ENCODE assay signal across 8 mouse cellular contexts in the genomic region with DNA sequence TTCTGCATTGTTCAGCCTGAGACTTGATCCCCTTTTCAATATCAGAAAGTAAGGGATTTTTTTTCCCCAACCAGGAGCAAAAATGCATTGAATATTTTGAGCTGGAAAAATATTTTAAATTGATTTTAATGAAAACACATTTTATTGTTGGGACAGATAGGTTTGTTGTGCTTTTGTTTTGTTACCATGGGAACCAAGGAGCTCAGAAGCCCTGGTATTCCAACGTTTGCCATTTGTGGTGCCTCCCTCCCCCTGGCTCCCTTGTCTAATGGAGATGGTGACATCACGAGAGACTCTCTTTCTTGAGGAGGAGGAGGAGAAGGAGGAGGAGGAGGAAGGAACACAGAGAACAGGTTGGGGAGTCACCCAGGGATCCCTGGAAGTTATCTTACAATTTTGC.
A peak's percentile ranks its signal among the peaks of the same experiment; 100 is the strongest.
DNase-seq lines count a peak whose midpoint lies in the region; ATAC-seq and TF ChIP-seq lines count a peak whose summit lies in the region.

No protein-coding gene starts in this region.

- dilution Hi-C loops in CH12.LX (cut with MboI; ENCODE audit: extremely low pct_ligation_motif_present, extremely low pct_unique_long_range_greater_than_20kb, low sequenced_read_pairs): no loop called here

- WGBS in forebrain, embryonic 10.5 days: 15% methylated on average over 2 of the region's 2 CpGs
- 9% methylated on average over 2 of the region's 2 CpGs for WGBS in forebrain, embryonic 13.5 days
- WGBS in heart, embryonic 12.5 days: 8% methylated on average over 2 of the region's 2 CpGs

- TF ChIP-seq POLR2A in CH12.LX (IDR thresholded peaks at IDR 0.05; ENCODE audit: low read depth, low read length): no peak

- TF ChIP-seq RAD21 in CH12.LX (IDR thresholded peaks at IDR 0.05; ENCODE audit: low read depth, low read length): no peak

- no peak for TF ChIP-seq CTCF in CH12.LX (conservative IDR thresholded peaks at IDR 0.05 in 1 of 2, IDR thresholded peaks at IDR 0.05 in 1 of 2; ENCODE audit: low read depth in 2 of 2, low read length in 2 of 2)

- no peak for TF ChIP-seq EP300 in CH12.LX (IDR thresholded peaks at IDR 0.05; ENCODE audit: low read length)

- peaks cover 45% of the 10 kb centered on the region for H3K4me1 ChIP-seq in forebrain, embryonic 10.5 days
- H3K4me1 ChIP-seq in forebrain, embryonic 13.5 days: peaks cover 34% of the 10 kb centered on the region
- peaks cover 2 to 20% of the 10 kb centered on the region in 2 experiments; a peak in 3 of 4 replicates for H3K4me1 ChIP-seq in CH12.LX (ENCODE audit: control insufficient read depth in 1 of 2, insufficient read depth in 2 of 2)
- peaks cover 39% of the 10 kb centered on the region for H3K4me1 ChIP-seq in heart, embryonic 12.5 days (replicated peaks)

- H3K79me2 ChIP-seq in CH12.LX (replicated peaks; ENCODE audit: control insufficient read depth, extremely low read depth, insufficient read depth, poor library complexity, severe bottlenecking): no peaks in the 10 kb centered on the region

- DNase-seq in forebrain, embryonic 10.5 days (ENCODE audit: extremely low spot score, low spot score): no peak
- DNase-seq in CH12.LX (ENCODE audit: extremely low read depth): no peak
- peak; percentile 56 for DNase-seq in lung, postnatal 10 days
- DNase-seq in left cerebral cortex, postnatal 4 days: no peak
- no peak for DNase-seq in c-Kit-positive CD71-positive TER-119-positive erythroid progenitor cells, embryonic 14.5 days (ENCODE audit: low spot score)

- no peaks in the 10 kb centered on the region for H3K9me3 ChIP-seq in forebrain, embryonic 10.5 days
- no peaks in the 10 kb centered on the region for H3K9me3 ChIP-seq in forebrain, embryonic 13.5 days (replicated peaks)
- H3K9me3 ChIP-seq in CH12.LX (replicated peaks; ENCODE audit: low read length): no peaks in the 10 kb centered on the region
- H3K9me3 ChIP-seq in heart, embryonic 12.5 days (replicated peaks): no peaks in the 10 kb centered on the region

- no peak for ATAC-seq in forebrain, embryonic 13.5 days
- peak; percentile 28; the same call in 1 of the 2 replicates for ATAC-seq in heart, embryonic 12.5 days (ENCODE audit: insufficient number of reproducible peaks, low FRiP score)
- ATAC-seq in activated CD4-positive, CD25-positive, alpha-beta regulatory T cell, adult 4 months: no peak

- H3K4me2 ChIP-seq in forebrain, embryonic 13.5 days: no peak overlapping the region
- H3K4me2 ChIP-seq in CH12.LX (ENCODE audit: insufficient read depth, low read depth, poor library complexity, severe bottlenecking): peak overlapping the region; percentile 75; the same call in 1 of the 2 replicates
- H3K4me2 ChIP-seq in heart, embryonic 12.5 days: no peak overlapping the region

- H3K9ac ChIP-seq in forebrain, embryonic 13.5 days: no peak overlapping the region
- peak overlapping the region; percentile 60; the same call in 1 of the 2 replicates for H3K9ac ChIP-seq in CH12.LX (ENCODE audit: insufficient read depth, low read depth)
- H3K9ac ChIP-seq in heart, embryonic 12.5 days: no peak overlapping the region

- in situ Hi-C loops in CH12.LX (cut with MboI; ENCODE audit: low pct_ligation_motif_present, low pct_unique_long_range_greater_than_20kb, low sequenced_read_pairs): no loop called here

- intact Hi-C loops in left cerebral cortex, postnatal 4 days (cut with DNase I): no loop called here

- H3K4me3 ChIP-seq in forebrain, embryonic 10.5 days: no peak overlapping the region
- no peak overlapping the region for H3K4me3 ChIP-seq in forebrain, embryonic 13.5 days
- no peak overlapping the region for H3K4me3 ChIP-seq in CH12.LX (replicated peaks in 1 of 3; ENCODE audit: low read depth in 2 of 3, low read length in 2 of 3, poor library complexity in 1 of 3)
- no peak overlapping the region for H3K4me3 ChIP-seq in heart, embryonic 12.5 days

- peak overlapping the region; percentile 69 for H3K27ac ChIP-seq in forebrain, embryonic 10.5 days
- no peak overlapping the region for H3K27ac ChIP-seq in forebrain, embryonic 13.5 days
- H3K27ac ChIP-seq in CH12.LX (ENCODE audit: insufficient read depth, low read depth): no peak overlapping the region
- H3K27ac ChIP-seq in heart, embryonic 12.5 days (ENCODE audit: poor library complexity, severe bottlenecking): peak overlapping the region; percentile 73

- peaks cover 10% of the 10 kb centered on the region for H3K36me3 ChIP-seq in forebrain, embryonic 10.5 days (replicated peaks)
- H3K36me3 ChIP-seq in forebrain, embryonic 13.5 days (ENCODE audit: poor library complexity, severe bottlenecking): no peaks in the 10 kb centered on the region
- peaks cover 0 to 29% of the 10 kb centered on the region in 2 experiments for H3K36me3 ChIP-seq in CH12.LX (replicated peaks in 1 of 2; ENCODE audit: control insufficient read depth in 1 of 2, insufficient read depth in 1 of 2, low read length in 1 of 2)
- H3K36me3 ChIP-seq in heart, embryonic 12.5 days: peaks cover 38% of the 10 kb centered on the region

- H3K27me3 ChIP-seq in forebrain, embryonic 10.5 days (ENCODE audit: poor library complexity, severe bottlenecking): no peaks in the 10 kb centered on the region
- no peaks in the 10 kb centered on the region for H3K27me3 ChIP-seq in forebrain, embryonic 13.5 days
- H3K27me3 ChIP-seq in CH12.LX (replicated peaks): no peaks in the 10 kb centered on the region
- no peaks in the 10 kb centered on the region for H3K27me3 ChIP-seq in heart, embryonic 12.5 days (replicated peaks)

TF ChIP-seq in CH12.LX, 34 proteins besides CTCF, POLR2A, EP300 and RAD21:
- TF ChIP-seq PAX5 (IDR thresholded peaks at IDR 0.05; ENCODE audit: low read length): no peak
- TF ChIP-seq ZKSCAN1 (IDR thresholded peaks at IDR 0.05; ENCODE audit: borderline replicate concordance, low read depth, low read length): no peak
- TF ChIP-seq HCFC1 (IDR thresholded peaks at IDR 0.05; ENCODE audit: low read depth, low read length): no peak
- no peak for TF ChIP-seq ZC3H11A (IDR thresholded peaks at IDR 0.05; ENCODE audit: low read depth, low read length)
- no peak for TF ChIP-seq MAX (IDR thresholded peaks at IDR 0.05; ENCODE audit: low read length)
- TF ChIP-seq SMC3 (IDR thresholded peaks at IDR 0.05; ENCODE audit: low read depth, low read length): no peak
- TF ChIP-seq KAT2A (IDR thresholded peaks at IDR 0.05; ENCODE audit: insufficient replicate concordance, low read length): no peak
- TF ChIP-seq POLR2AphosphoS2 (IDR thresholded peaks at IDR 0.05; ENCODE audit: low read depth, low read length): no peak
- TF ChIP-seq ZNF384 (IDR thresholded peaks at IDR 0.05; ENCODE audit: low read depth, low read length): no peak
- TF ChIP-seq TBP (conservative IDR thresholded peaks at IDR 0.05; ENCODE audit: low read depth, low read length): no peak
- no peak for TF ChIP-seq MXI1 (IDR thresholded peaks at IDR 0.05; ENCODE audit: low read depth, low read length)
- no peak for TF ChIP-seq MAZ (IDR thresholded peaks at IDR 0.05; ENCODE audit: low read depth, low read length)
- no peak for TF ChIP-seq JUND (conservative IDR thresholded peaks at IDR 0.05; ENCODE audit: low read depth, low read length)
- no peak for TF ChIP-seq GABPA (IDR thresholded peaks at IDR 0.05; ENCODE audit: insufficient replicate concordance, low read depth, low read length)
- no peak for TF ChIP-seq CHD2 (IDR thresholded peaks at IDR 0.05; ENCODE audit: low read length)
- TF ChIP-seq ELF1 (IDR thresholded peaks at IDR 0.05; ENCODE audit: low read depth, low read length): no peak

Comparison
In these comparisons a context has a peak if more than half of its experiments do, and no peak if none do; other contexts are left out.
1. H3K27ac ChIP-seq: peak in forebrain, embryonic 10.5 days (single experiment) and heart, embryonic 12.5 days (single experiment); none in forebrain, embryonic 13.5 days (single experiment) and CH12.LX (single experiment).